Mouse (Mus musculus) left cerebral cortex, adult 18-20 months (tissue): ENCODE results near the gene Lpar1. TPM values are rescaled to one million over a fixed set of nuclear protein-coding genes. Genes with fewer than 3 reads are reported as not detected.

Experiments
- DNase-seq, 2 experiments: peaks; one replicate each; pipeline ENCODE4 v3.0.0; 2021 to 2022; ENCODE audit warnings: low spot score in 2 of 2, mixed read lengths in 1 of 2
- microRNA-seq, 2 experiments: library from miRNA; unstranded; fragments of <30 nt; microRNA quantifications; one replicate each; pipeline ENCODE4 v1.2.0; 2021
- total RNA-seq, 2 experiments: library from RNA; stranded (reverse); gene quantifications; 2 replicates each; pipeline ENCODE4 v1.2.3; 2021

Gene Lpar1
- total RNA-seq, 2 experiments from 2014 or later, result 14.1 to 19.4 TPM

GRCm38 (mm10) chr4:58462586-58462985 is 91.1 kb downstream of the Lpar1 start:
- DNase-seq, result no peak

- no peak for DNase-seq
Measured at GRCm38 (mm10) chr4:58453334-58453733, 100.4 kb downstream of the Lpar1 start.

- no peak for DNase-seq
Measured at GRCm38 (mm10) chr4:58448825-58449224, 104.9 kb downstream of the Lpar1 start.

- peak in 1 of 2 experiments; percentile 31 for DNase-seq
Measured at GRCm38 (mm10) chr4:58447841-58448240, 105.9 kb downstream of the Lpar1 start.

GRCm38 (mm10) chr4:58445846-58446245 is 107.9 kb downstream of the Lpar1 start:
- DNase-seq, result no peak

- DNase-seq, result no peak
Measured at GRCm38 (mm10) chr4:58442338-58442737, 111.4 kb downstream of the Lpar1 start.

GRCm38 (mm10) chr4:58438654-58439053 is 115.0 kb downstream of the Lpar1 start:
- DNase-seq, result no peak

- no peak for DNase-seq
Measured at GRCm38 (mm10) chr4:58437271-58437670, 116.4 kb downstream of the Lpar1 start.

GRCm38 (mm10) chr4:58423276-58423930 is 130.3 kb downstream of the Lpar1 start:
- DNase-seq, result no peak

- no peak for DNase-seq
Measured at GRCm38 (mm10) chr4:58419225-58419624, 134.5 kb downstream of the Lpar1 start.

GRCm38 (mm10) chr4:58417319-58417718 is 136.4 kb downstream of the Lpar1 start:
- DNase-seq, result no peak

GRCm38 (mm10) chr4:58415537-58415936 is 138.2 kb downstream of the Lpar1 start:
- DNase-seq, result no peak

GRCm38 (mm10) chr4:58413188-58414185 is 140.2 kb downstream of the Lpar1 start:
- DNase-seq, result no peak

GRCm38 (mm10) chr4:58401973-58402501 is 151.7 kb downstream of the Lpar1 start:
- peak; percentile 57 to 62 for DNase-seq

- peak; percentile 80 to 81 for DNase-seq
Measured at GRCm38 (mm10) chr4:58400861-58401341, 152.8 kb downstream of the Lpar1 start.

Small RNAs within 50 kb of the gene (microRNA-seq; reads per million reads assigned to microRNA genes)
- 0 to 0.63 reads per million in 2 experiments for gene Mir3095

Other genes starting within 250 kb of the Lpar1 start
- gene Olfr267, start 233.8 kb upstream of the Lpar1 start, total RNA-seq, result under 1 TPM; 0.26 to 0.33 TPM